Mouse (Mus musculus) liver, embryonic 14.5 days (tissue): ENCODE data around the gene Slc38a2.

Source experiments
- CTCF ChIP-seq: IDR thresholded peaks from 2 replicates; pipeline ENCODE4 v1.5.1; 2016; ENCODE audit warnings: antibody characterized with exemption, low read depth, control low read depth
- EP300 ChIP-seq: IDR thresholded peaks from 2 replicates; pipeline ENCODE4 v1.6.1; 2016; ENCODE audit warnings: antibody characterized with exemption, low read depth

- TF ChIP-seq CTCF (no peak), EP300 (no peak)
Observed at GRCm38 (mm10) chr15:96730416-96730815, 30.9 kb upstream of the Slc38a2 start.
